Mouse (Mus musculus) fibroblast of lung, adult 2 months (primary cell): ENCODE measurements at regions not wholly inside any gene's neighbourhood (a gene's known extent, or its start where the extent isn't known, plus 50 kb on each side); places are given as distances from the start of the nearest gene placed in this dataset.

ENCODE experiments used
- DNase-seq: peaks from one replicate; pipeline ENCODE4 v3.0.0-alpha.2; 2011; ENCODE audit warnings: low read depth

GRCm38 (mm10) chr10:98840411-98840810 lies 73.8 kb upstream of the Atp2b1 start:
- DNase-seq: no peak

GRCm38 (mm10) chr10:98840957-98841831 lies 73.0 kb upstream of the Atp2b1 start:
- DNase-seq: no peak

DNA sequence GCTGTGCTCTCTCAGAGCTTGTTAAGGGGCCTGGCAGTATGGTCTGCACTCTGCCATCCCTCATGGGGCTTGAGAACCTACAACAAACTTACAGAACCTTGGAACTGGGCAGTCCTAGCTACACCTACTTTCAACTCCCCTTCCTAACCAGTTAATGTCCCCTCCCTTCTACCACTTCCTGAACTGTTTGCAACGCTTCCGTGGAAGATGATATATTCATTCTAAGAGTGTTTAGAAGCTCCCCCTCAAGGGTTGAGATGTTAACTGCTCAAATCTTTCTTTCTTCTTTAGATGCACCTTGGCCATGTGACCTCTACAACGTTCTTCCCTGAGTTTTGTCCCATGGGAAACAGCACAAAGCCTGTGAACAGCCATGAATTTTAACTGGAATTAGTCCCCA lies 72.3 kb upstream of the Atp2b1 start:
- DNase-seq: no peak

DNA sequence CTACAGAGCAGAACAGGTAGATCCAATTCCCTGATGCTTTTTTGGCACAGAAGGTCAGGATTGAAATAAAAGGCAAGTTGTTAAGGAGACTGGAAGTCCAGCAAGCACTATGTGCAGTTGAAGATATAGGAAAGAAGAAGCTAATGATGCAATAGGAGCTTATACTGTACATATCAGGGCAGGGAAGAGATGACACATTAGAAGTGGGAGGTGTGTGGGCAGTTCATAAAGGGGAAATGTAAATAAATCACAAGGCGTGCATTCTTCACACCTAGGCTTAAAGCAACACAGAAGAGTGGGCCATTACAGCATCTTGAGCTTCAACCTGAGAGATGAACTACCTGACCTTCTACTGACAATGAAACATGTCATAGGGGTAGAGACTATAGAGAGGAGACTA lies 71.5 kb upstream of the Atp2b1 start:
- no peak for DNase-seq

DNA sequence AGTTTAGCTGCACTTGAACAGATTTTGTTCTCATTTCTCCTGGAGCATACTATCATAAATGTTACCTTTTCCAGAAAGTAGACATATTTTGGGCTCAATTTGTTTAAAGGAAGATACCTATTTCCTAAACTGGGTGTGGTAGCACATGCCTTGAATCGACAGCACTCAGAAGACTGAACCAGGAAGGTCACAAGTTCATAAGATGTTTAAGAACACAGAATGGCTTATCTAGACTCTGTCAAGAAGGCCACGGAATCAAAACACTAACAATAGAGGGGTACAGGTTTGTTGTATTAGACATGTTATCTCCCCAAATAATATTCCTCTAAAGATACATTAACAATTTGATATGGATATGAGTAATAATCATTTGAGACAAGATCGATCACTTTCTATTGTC lies 64.4 kb upstream of the Atp2b1 start:
- DNase-seq: no peak

GRCm38 (mm10) chr10:98857395-98857794 lies 56.8 kb upstream of the Atp2b1 start:
- DNase-seq: peak; percentile 27

DNA sequence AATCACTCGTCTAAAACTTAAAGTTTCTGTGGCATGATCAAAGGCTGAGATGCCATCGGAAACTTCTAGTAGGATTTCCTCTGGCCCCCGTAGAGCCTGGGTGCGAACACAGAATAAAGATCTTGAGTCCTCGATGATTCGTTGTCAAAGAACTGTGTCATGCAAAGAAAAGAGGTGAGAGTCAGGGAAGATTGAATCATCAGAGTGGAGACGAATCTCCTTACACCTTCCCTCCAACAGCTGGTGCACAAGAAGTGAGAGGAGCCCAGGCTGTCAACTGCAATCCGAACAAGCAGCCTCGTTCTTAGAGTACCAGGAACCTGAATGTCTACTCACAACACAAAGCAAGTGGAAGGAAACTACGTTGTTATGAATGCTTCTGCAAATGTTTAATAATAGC lies 52.7 kb upstream of the Atp2b1 start:
- no peak for DNase-seq

DNA sequence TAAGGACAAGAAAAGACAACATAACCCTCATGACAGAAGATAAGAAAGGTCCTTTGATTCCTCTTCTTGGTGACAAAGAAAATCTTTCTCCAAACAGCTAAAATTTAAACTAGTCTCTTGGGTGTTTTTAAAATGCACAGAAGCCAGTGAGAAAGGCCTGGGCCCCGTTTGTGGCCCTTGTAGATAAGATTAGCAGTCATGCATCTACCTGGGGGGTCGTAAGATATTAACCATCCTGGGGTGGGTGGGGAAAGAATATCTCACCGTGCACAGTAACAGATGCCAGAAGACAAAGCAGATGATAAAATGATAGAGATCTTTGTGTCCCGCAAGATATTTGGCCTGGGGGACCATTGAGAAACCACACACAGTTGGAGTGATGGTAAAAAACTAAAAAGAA lies 51.5 kb upstream of the Atp2b1 start:
- no peak for DNase-seq

DNA sequence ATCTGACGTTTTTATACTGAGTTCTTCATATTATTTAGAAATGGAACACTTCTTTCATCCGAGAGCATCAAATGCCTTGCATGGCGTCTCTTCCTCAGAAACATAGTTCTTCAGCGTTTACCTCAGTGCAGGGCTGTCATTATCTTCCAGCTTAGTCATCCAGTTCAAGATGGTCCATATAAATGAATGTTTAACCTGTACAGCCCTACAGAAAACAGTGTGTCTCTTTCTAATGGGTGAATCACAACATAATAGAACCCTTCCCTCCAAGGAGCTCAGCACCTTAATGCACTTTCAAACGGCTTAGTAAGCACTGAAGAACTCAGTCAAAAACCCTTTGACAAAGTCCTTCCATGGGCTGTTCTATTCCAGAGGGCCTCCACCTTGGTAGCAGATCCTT lies 49.8 kb upstream of the Atp2b1 start:
- DNase-seq: no peak
